Mouse (Mus musculus) liver, postnatal 0 days (tissue): ENCODE data around the gene Rps4x. TPM values are rescaled to one million over a fixed set of nuclear protein-coding genes. Genes with fewer than 3 reads are reported as not detected.
A peak's percentile ranks its signal among the peaks of the same experiment; 100 is the strongest.
"Not testable (repeated sequence)": the region's sequence is repeated elsewhere in the genome, so short reads cannot be mapped to it uniquely, and the experiment has no call there.

Source experiments
- ATAC-seq: fragments of 200-750 bp; cut with Nextera tagmentation; 2 replicates; pipeline ENCODE4 v1.8.0; 2017; ENCODE audit warnings: mild to moderate bottlenecking, moderate library complexity
- DNase-seq: peaks from one replicate; pipeline ENCODE4 v3.0.0-alpha.2; 2016
- H3K27ac ChIP-seq: fragments of 300-500 bp; sonication (generic); 2 replicates; pipeline ENCODE4 v1.5.1; 2014; ENCODE audit warnings: antibody characterized with exemption, moderate library complexity, mild to moderate bottlenecking, low read depth
- H3K27me3 ChIP-seq: fragments of 300-500 bp; sonication (generic); 2 replicates; pipeline ENCODE4 v1.6.1; 2014; ENCODE audit warnings: low read length, control low read depth, mixed read lengths; ENCODE audit not compliant: insufficient read depth
- H3K36me3 ChIP-seq: fragments of 300-500 bp; sonication (generic); replicated peaks from 2 replicates; pipeline ENCODE4 v1.6.1; 2014; ENCODE audit warnings: mild to moderate bottlenecking, control low read depth, low read length, moderate library complexity, mixed read lengths; ENCODE audit not compliant: insufficient read depth
- H3K4me1 ChIP-seq: fragments of 300-500 bp; sonication (generic); 2 replicates; pipeline ENCODE4 v1.6.1; 2014; ENCODE audit warnings: antibody characterized with exemption, mild to moderate bottlenecking, control low read depth; ENCODE audit not compliant: insufficient read depth
- H3K4me2 ChIP-seq: fragments of 300-500 bp; sonication (generic); 2 replicates; pipeline ENCODE4 v1.6.1; 2014; ENCODE audit warnings: low read depth, mild to moderate bottlenecking, low read length, moderate library complexity, mixed read lengths
- H3K4me3 ChIP-seq: fragments of 300-500 bp; sonication (generic); 2 replicates; pipeline ENCODE4 v1.5.1; 2014; ENCODE audit warnings: low read depth, low read length
- H3K9ac ChIP-seq: fragments of 300-500 bp; sonication (generic); replicated peaks from 2 replicates; pipeline ENCODE4 v1.6.1; 2014; ENCODE audit warnings: mild to moderate bottlenecking, moderate library complexity
- H3K9me3 ChIP-seq: fragments of 300-500 bp; sonication (generic); 2 replicates; pipeline ENCODE4 v1.6.1; 2016; ENCODE audit warnings: mild to moderate bottlenecking, control low read depth, low read length, mixed read lengths
- CTCF ChIP-seq: sonication (generic); IDR thresholded peaks from 2 replicates; pipeline ENCODE4 v1.5.1; 2016; ENCODE audit warnings: antibody characterized with exemption, low read depth
- EP300 ChIP-seq: IDR thresholded peaks from 2 replicates; pipeline ENCODE4 v1.6.1; 2016; ENCODE audit warnings: antibody characterized with exemption, low read depth, mild to moderate bottlenecking
- WGBS: fragments of 180-500 bp; shearing (Covaris S2); extraction: QIAGEN DNeasy Blood & Tissue Kit; methylation state at CpG from one replicate; pipeline ENCODE4 v1.1.7; 2014; ENCODE audit not compliant: insufficient replicate concordance; 5-methylcytosine and 5-hydroxymethylcytosine counted together
- polyA plus RNA-seq: library from polyadenylated mRNA; unstranded; fragments of >200 nt; fragmentation: Nextera tagmentation; extraction: Ambion mirVana; gene quantifications from 2 replicates; pipeline ENCODE4 v1.2.1, GENCODE M21; 2015

Rps4x gene
- 413 and 415 TPM in 2 replicates for polyA plus RNA-seq

GRCm38 (mm10) chrX:102188712-102189497 lies at the start of gene Rps4x:
Rps4x (minus strand) TSS chrX:102189394.
- Histone ChIP-seq H3K4me3 (peak within 1 kb of the TSS; percentile 64), H3K27ac (peak within 1 kb of the TSS; percentile 78), H3K9me3 (no peaks in the 10 kb centered on the region), H3K4me2 (peak within 1 kb of the TSS; percentile 73), H3K27me3 (peaks cover 3% of the 10 kb centered on the region; the same call in 1 of the 2 replicates), H3K4me1 (no peaks in the 10 kb centered on the region), H3K9ac (peak within 1 kb of the TSS; percentile 69), H3K36me3 (peaks cover 19% of the 10 kb centered on the region)
- DNase-seq: peak; percentile 82
- peak; percentile 88 for ATAC-seq
- TF ChIP-seq EP300 (no peak), CTCF (peak; percentile 76)
- WGBS: 22% methylated on average over 37 of the region's 37 CpGs

GRCm38 (mm10) chrX:102219126-102219525 lies 29.9 kb upstream of the Rps4x start:
- Histone ChIP-seq H3K9me3 (no peaks in the 10 kb centered on the region), H3K4me1 (no peaks in the 10 kb centered on the region), H3K4me3 (no peak overlapping the region), H3K4me2 (no peak overlapping the region), H3K27ac (no peak overlapping the region), H3K36me3 (no peaks in the 10 kb centered on the region), H3K9ac (no peak overlapping the region), H3K27me3 (no peaks in the 10 kb centered on the region)
- TF ChIP-seq EP300: no peak
- peak; percentile 76 for TF ChIP-seq CTCF
- WGBS: 27% methylated on average over 1 of the region's 1 CpGs
- DNase-seq (peak; percentile 49), ATAC-seq (no peak)

DNA sequence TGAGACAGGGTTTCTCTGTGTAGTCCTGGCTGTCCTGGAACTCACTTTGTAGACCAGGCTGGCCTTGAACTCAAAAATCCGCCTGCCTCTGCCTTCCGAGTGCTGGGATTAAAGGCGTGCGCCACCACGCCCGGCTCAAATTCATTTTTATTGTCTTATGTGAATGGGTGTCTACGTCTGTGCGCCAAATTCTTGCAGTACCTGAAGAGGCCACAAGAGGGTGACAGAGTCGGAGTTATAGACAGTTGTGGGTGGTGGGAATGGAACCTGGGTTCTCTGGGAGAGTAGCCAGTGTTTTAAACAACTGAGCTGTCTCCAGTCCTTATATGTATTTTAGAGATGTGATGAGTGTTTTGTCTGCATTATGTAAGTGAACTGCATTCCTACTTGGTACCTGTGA lies 26.2 kb upstream of the Rps4x start:
- H3K4me2 ChIP-seq, H3K4me1 ChIP-seq, H3K27ac ChIP-seq, H3K27me3 ChIP-seq, H3K9me3 ChIP-seq, H3K36me3 ChIP-seq, H3K4me3 ChIP-seq, H3K9ac ChIP-seq, ATAC-seq: not testable (repeated sequence)
- WGBS: 40% methylated on average over 9 of the region's 9 CpGs
- TF ChIP-seq CTCF: peak; percentile 69
- DNase-seq: peak; percentile 39

- no peaks in the 10 kb centered on the region for H3K4me1 ChIP-seq
- DNase-seq (no peak), ATAC-seq (no peak)
- H3K9me3 ChIP-seq: no peaks in the 10 kb centered on the region
- peaks cover 8% of the 10 kb centered on the region for H3K36me3 ChIP-seq
- no peak overlapping the region for H3K4me3 ChIP-seq
- H3K27me3 ChIP-seq: peaks cover 3% of the 10 kb centered on the region; the same call in 1 of the 2 replicates
- TF ChIP-seq CTCF: no peak
- TF ChIP-seq EP300: no peak
- H3K27ac ChIP-seq: no peak overlapping the region
- H3K4me2 ChIP-seq: no peak overlapping the region
- 53% methylated on average over 1 of the region's 1 CpGs for WGBS
- no peak overlapping the region for H3K9ac ChIP-seq
Measured at GRCm38 (mm10) chrX:102190840-102191239, 1.6 kb upstream of the Rps4x start.

DNA sequence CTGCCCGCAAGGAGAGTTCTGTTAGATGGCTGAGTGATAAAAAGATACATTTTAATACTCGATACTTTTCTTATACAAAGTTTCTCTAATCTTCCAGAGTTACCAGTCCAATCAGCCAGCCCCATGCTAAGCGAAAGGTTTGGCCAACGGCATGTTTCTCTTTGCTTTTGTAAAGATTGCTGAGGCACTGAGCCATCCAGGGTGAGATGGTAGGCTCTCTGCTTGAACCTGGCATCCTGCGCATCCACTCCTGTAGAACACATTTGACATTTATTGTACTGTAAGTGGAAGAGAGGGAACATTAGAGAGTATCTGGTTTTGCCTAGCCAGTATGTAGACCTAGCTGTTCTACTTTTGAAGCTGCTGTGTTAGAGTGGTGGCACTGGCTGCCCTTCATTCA lies 387 bp upstream of the Rps4x start:
- no peak overlapping the region for H3K9ac ChIP-seq
- WGBS: 49% methylated on average over 5 of the region's 5 CpGs
- peak overlapping the region; percentile 73 for H3K4me2 ChIP-seq
- H3K27me3 ChIP-seq: peaks cover 3% of the 10 kb centered on the region; the same call in 1 of the 2 replicates
- H3K4me1 ChIP-seq: no peaks in the 10 kb centered on the region
- DNase-seq (no peak), ATAC-seq (no peak)
- H3K9me3 ChIP-seq: no peaks in the 10 kb centered on the region
- peaks cover 12% of the 10 kb centered on the region for H3K36me3 ChIP-seq
- TF ChIP-seq CTCF (no peak), EP300 (no peak)
- no peak overlapping the region for H3K27ac ChIP-seq
- peak overlapping the region; percentile 64; the same call in 1 of the 2 replicates for H3K4me3 ChIP-seq

DNA sequence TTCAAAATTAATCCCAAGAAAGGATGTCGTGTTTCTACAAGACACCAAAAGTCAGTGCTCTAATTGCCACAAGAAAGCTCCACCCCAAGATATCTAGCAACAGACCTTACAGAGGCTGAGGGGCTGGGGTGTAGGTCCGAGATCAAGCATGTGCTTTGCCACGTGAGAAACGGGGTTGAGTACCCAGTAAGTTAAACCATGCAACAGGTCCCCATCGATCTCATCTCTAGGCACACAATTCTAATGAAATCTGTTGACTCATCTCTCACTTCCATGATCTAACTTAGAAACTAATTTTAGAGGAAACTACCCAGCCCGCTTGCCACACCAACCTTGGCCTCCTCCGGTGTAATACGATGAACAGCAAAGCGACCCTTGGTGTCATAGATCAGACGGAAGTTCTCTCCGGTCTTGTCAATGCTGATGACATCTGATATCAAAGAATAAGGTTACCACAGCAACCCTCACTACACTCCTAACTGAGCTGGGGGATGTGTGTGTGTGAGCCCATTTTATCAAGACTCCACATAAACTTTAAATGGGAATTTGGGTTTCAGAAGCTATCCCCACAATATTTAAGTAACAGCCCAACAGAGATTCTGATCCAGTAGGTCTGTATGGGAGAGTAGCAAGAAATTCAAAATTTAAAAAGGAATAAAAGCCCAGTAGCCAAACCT lies 2.0 kb downstream of the Rps4x start:
- WGBS: 24% methylated on average over 11 of the region's 11 CpGs
- Histone ChIP-seq H3K9me3 (no peaks in the 10 kb centered on the region), H3K27ac (peak overlapping the region; percentile 39; the same call in 1 of the 2 replicates), H3K36me3 (peaks cover 23% of the 10 kb centered on the region), H3K9ac (peak overlapping the region; percentile 38; the same call in 1 of the 2 replicates), H3K4me1 (no peaks in the 10 kb centered on the region), H3K4me3 (peak overlapping the region; percentile 64), H3K27me3 (peaks cover 3% of the 10 kb centered on the region; the same call in 1 of the 2 replicates), H3K4me2 (peak overlapping the region; percentile 73)
- peak; percentile 55 for ATAC-seq
- TF ChIP-seq CTCF: no peak
- no peak for TF ChIP-seq EP300
- peak; percentile 21 for DNase-seq
